Mouse (Mus musculus): ENCODE data around the gene Dzip1l.

GRCm38 (mm10) chr9:99702215-99702614 lies 72.9 kb downstream of the Dzip1l start:
- no peak for TF ChIP-seq CTCF (IDR thresholded peaks at IDR 0.05; ENCODE audit: extremely low read depth, insufficient read depth, insufficient read length, insufficient replicate concordance)
- TF ChIP-seq POLR2A (IDR thresholded peaks at IDR 0.05; ENCODE audit: low read depth, low read length), result no peak
